Mouse (Mus musculus) heart, embryonic 14.5 days (tissue): ENCODE measurements around the gene Parva. TPM values are rescaled to one million over a fixed set of nuclear protein-coding genes. Genes with fewer than 3 reads are reported as not detected.

ENCODE experiments used
- ATAC-seq: fragments of 200-750 bp; cut with Nextera tagmentation; 2 replicates; pipeline ENCODE4 v1.8.0; 2017; ENCODE audit warnings: low read depth, moderate TSS enrichment; ENCODE audit not compliant: insufficient number of reproducible peaks, insufficient read depth, low FRiP score
- H3K27ac ChIP-seq, 2 experiments: fragments of 200-500 bp in 1 of 2; fragments of 300-500 bp in 1 of 2; sonication (generic) in 1 of 2; replicated peaks in 1 of 2; 2 replicates each; pipeline ENCODE4 v1.5.1; 2012 to 2014; ENCODE audit warnings: low read depth in 2 of 2, low read length in 2 of 2, control low read depth in 1 of 2, mild to moderate bottlenecking in 1 of 2, mixed read lengths in 1 of 2; ENCODE audit not compliant: control insufficient read depth in 1 of 2, insufficient read depth in 1 of 2
- H3K27me3 ChIP-seq: fragments of 300-500 bp; sonication (generic); 2 replicates; pipeline ENCODE4 v1.6.1; 2014; ENCODE audit warnings: mild to moderate bottlenecking, low read length, control low read depth; ENCODE audit not compliant: control insufficient read depth, insufficient read depth
- H3K36me3 ChIP-seq: fragments of 300-500 bp; sonication (generic); 2 replicates; pipeline ENCODE4 v1.6.1; 2014; ENCODE audit warnings: mild to moderate bottlenecking, control low read depth, low read length, mixed read lengths; ENCODE audit not compliant: control insufficient read depth, insufficient read depth
- H3K4me1 ChIP-seq, 2 experiments: fragments of 200-500 bp in 1 of 2; fragments of 300-500 bp in 1 of 2; sonication (generic) in 1 of 2; 2 replicates each; pipeline ENCODE4 v1.6.1; 2012 to 2014; ENCODE audit warnings: low read length in 2 of 2, control low read depth in 1 of 2, mixed read lengths in 1 of 2; ENCODE audit not compliant: control insufficient read depth in 2 of 2, insufficient read depth in 2 of 2
- H3K4me2 ChIP-seq: fragments of 300-500 bp; sonication (generic); 2 replicates; pipeline ENCODE4 v1.6.1; 2014; ENCODE audit warnings: mild to moderate bottlenecking, low read length
- H3K4me3 ChIP-seq, 2 experiments: fragments of 200-500 bp in 1 of 2; fragments of 300-500 bp in 1 of 2; sonication (generic) in 1 of 2; 2 replicates each; pipeline ENCODE4 v1.5.1; 2012 to 2014; ENCODE audit warnings: low read length in 2 of 2, mild to moderate bottlenecking in 2 of 2, control low read depth in 1 of 2, low read depth in 1 of 2, moderate library complexity in 1 of 2; ENCODE audit not compliant: control insufficient read depth in 1 of 2, insufficient read depth in 1 of 2
- H3K9ac ChIP-seq: fragments of 300-500 bp; sonication (generic); 2 replicates; pipeline ENCODE4 v1.6.1; 2014; ENCODE audit warnings: mild to moderate bottlenecking, low read length
- H3K9me3 ChIP-seq: fragments of 300-500 bp; sonication (generic); 2 replicates; pipeline ENCODE4 v1.6.1; 2016; ENCODE audit warnings: low read length, control low read depth; ENCODE audit not compliant: control insufficient read depth
- WGBS: fragments of 180-500 bp; shearing (Covaris S2); extraction: QIAGEN DNeasy Blood & Tissue Kit; methylation state at CpG from one replicate; pipeline ENCODE4 v1.1.7; 2014; 5-methylcytosine and 5-hydroxymethylcytosine counted together
- polyA plus RNA-seq: library from polyadenylated mRNA; unstranded; fragments of >200 nt; fragmentation: Nextera tagmentation; extraction: Ambion mirVana; gene quantifications from 2 replicates; pipeline ENCODE4 v1.2.1, GENCODE M21; 2014

Parva gene
- polyA plus RNA-seq, 1 experiment from 2014 or later: 79.1 TPM

- Histone ChIP-seq H3K4me3 (no peak overlapping the region), H3K9me3 (no peaks in the 10 kb centered on the region), H3K36me3 (no peaks in the 10 kb centered on the region), H3K4me1 (peaks cover 24 to 37% of the 10 kb centered on the region in 2 experiments), H3K27ac (no peak overlapping the region), H3K9ac (no peak overlapping the region), H3K27me3 (no peaks in the 10 kb centered on the region), H3K4me2 (no peak overlapping the region)
- no peak for ATAC-seq
- 62% methylated on average over 9 of the region's 9 CpGs for WGBS
Measured at GRCm38 (mm10) chr7:112472708-112473281, 45.5 kb downstream of the Parva start.

- Histone ChIP-seq H3K4me3 (no peak overlapping the region), H3K4me1 (peaks cover 21 to 38% of the 10 kb centered on the region in 2 experiments), H3K27ac (peak overlapping the region in 1 of 2 experiments; percentile 14; a peak in 1 of 4 replicates), H3K27me3 (no peaks in the 10 kb centered on the region), H3K36me3 (no peaks in the 10 kb centered on the region), H3K4me2 (no peak overlapping the region), H3K9me3 (no peaks in the 10 kb centered on the region), H3K9ac (no peak overlapping the region)
- 38% methylated on average over 14 of the region's 14 CpGs for WGBS
- ATAC-seq: no peak
Measured at GRCm38 (mm10) chr7:112473649-112474435, 46.5 kb downstream of the Parva start.

GRCm38 (mm10) chr7:112479116-112479515, 51.8 kb downstream of the Parva start:
- Histone ChIP-seq H3K4me1 (peaks cover 19 to 32% of the 10 kb centered on the region in 2 experiments), H3K36me3 (no peaks in the 10 kb centered on the region), H3K9me3 (no peaks in the 10 kb centered on the region), H3K4me2 (no peak overlapping the region), H3K9ac (0 out of 2 replicates have a peak overlapping the region, but pooled peaks have one; percentile 1), H3K4me3 (no peak overlapping the region), H3K27ac (peak overlapping the region; percentile 31 to 53; a peak in 3 of 4 replicates), H3K27me3 (no peaks in the 10 kb centered on the region)
- 38% methylated on average over 6 of the region's 6 CpGs for WGBS
- 0 out of 2 replicates have a peak, but pooled peaks have one; percentile 63 for ATAC-seq

- Histone ChIP-seq H3K36me3 (no peaks in the 10 kb centered on the region), H3K4me2 (no peak overlapping the region), H3K27me3 (no peaks in the 10 kb centered on the region), H3K4me3 (no peak overlapping the region), H3K9me3 (no peaks in the 10 kb centered on the region), H3K9ac (no peak overlapping the region), H3K4me1 (peaks cover 18 to 28% of the 10 kb centered on the region in 2 experiments), H3K27ac (no peak overlapping the region)
- ATAC-seq: no peak; the same call in 1 of the 2 replicates
- 64% methylated on average over 1 of the region's 1 CpGs for WGBS
Measured at GRCm38 (mm10) chr7:112481031-112481430, 53.7 kb downstream of the Parva start.

GRCm38 (mm10) chr7:112482572-112482971, 55.3 kb downstream of the Parva start:
- Histone ChIP-seq H3K27me3 (no peaks in the 10 kb centered on the region), H3K4me1 (peaks cover 18 to 28% of the 10 kb centered on the region in 2 experiments), H3K9ac (no peak overlapping the region), H3K9me3 (no peaks in the 10 kb centered on the region), H3K4me2 (no peak overlapping the region), H3K36me3 (no peaks in the 10 kb centered on the region), H3K4me3 (no peak overlapping the region), H3K27ac (no peak overlapping the region)
- 88% methylated on average over 7 of the region's 7 CpGs for WGBS
- no peak for ATAC-seq

GRCm38 (mm10) chr7:112483382-112483781, 56.1 kb downstream of the Parva start:
- no peak for ATAC-seq
- H3K4me1 ChIP-seq: peaks cover 18 to 28% of the 10 kb centered on the region in 2 experiments
- no peak overlapping the region for H3K4me3 ChIP-seq
- no peaks in the 10 kb centered on the region for H3K36me3 ChIP-seq
- 39% methylated on average over 2 of the region's 2 CpGs for WGBS
- peak overlapping the region in 1 of 2 experiments; percentile 37; a peak in 1 of 4 replicates for H3K27ac ChIP-seq
- no peak overlapping the region for H3K4me2 ChIP-seq
- H3K9me3 ChIP-seq: no peaks in the 10 kb centered on the region
- no peaks in the 10 kb centered on the region for H3K27me3 ChIP-seq
- H3K9ac ChIP-seq: no peak overlapping the region

DNA sequence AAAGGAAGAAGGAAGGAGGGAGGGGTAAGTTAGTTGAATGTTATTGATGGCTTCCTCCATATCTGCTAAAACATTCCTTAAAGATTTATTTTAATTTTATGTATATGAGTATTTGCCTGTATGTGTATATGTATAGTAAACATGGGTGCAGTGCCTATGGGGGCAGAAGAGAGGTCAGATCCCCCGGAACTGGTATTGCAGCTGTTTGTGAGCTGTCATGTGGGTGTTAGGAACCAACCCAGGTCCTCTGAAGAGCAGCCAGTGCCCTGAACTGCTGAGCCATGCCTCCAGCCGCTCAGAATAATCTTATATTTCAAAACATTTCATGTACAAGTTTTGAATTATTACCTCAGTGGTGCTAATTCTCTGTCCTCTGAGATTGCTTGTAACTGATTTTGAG, 63.5 kb downstream of the Parva start:
- ATAC-seq: no peak
- no peaks in the 10 kb centered on the region for H3K27me3 ChIP-seq
- no peak overlapping the region for H3K4me3 ChIP-seq
- peaks cover 7 to 19% of the 10 kb centered on the region in 2 experiments for H3K4me1 ChIP-seq
- no peak overlapping the region for H3K4me2 ChIP-seq
- H3K9me3 ChIP-seq: no peaks in the 10 kb centered on the region
- WGBS: 61% methylated on average over 2 of the region's 2 CpGs
- H3K9ac ChIP-seq: no peak overlapping the region
- no peaks in the 10 kb centered on the region for H3K36me3 ChIP-seq
- no peak overlapping the region for H3K27ac ChIP-seq
